Mouse (Mus musculus): Measurements from ENCODE around the gene Rpusd3. TPM values are rescaled to one million over a fixed set of nuclear protein-coding genes. Genes with fewer than 3 reads are reported as not detected.

The Rpusd3 gene
- polyA plus RNA-seq, 1 experiment from 2014 or later: 23.6 TPM

DNA sequence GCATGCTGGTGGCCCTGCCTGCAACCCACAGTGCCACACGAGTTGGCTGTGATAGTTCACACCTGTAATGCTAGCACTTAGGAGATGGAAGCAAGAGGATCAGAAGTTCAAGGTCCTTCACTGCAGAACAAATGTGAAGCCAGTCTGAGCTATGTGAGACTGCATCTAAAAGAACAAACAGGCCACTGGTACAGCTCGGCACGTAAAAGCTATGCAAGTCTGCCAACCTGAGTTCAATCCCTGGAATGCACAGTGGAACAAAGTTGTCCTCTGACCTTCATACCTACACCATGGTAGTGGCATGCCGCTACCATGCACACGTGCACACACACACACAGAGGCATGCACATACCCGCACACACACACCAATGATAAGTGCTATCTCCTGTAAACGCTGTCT lies 5.0 kb upstream of the Rpusd3 start:
- Histone ChIP-seq H3K9ac (replicated peaks; ENCODE audit: low read depth, low read length) (no peak overlapping the region), H3K36me3 (ENCODE audit: control insufficient read depth, insufficient read depth, low read length) (no peaks in the 10 kb centered on the region), H3K9me3 (ENCODE audit: control insufficient read depth, low read length) (no peaks in the 10 kb centered on the region), H3K4me3 (ENCODE audit: low read depth, low read length) (no peak overlapping the region), H3K4me2 (ENCODE audit: low read depth, low read length) (no peak overlapping the region), H3K27ac (ENCODE audit: low read depth, low read length) (no peak overlapping the region), H3K4me1 (ENCODE audit: control insufficient read depth, insufficient read depth, low read length) (no peaks in the 10 kb centered on the region), H3K27me3 (ENCODE audit: control insufficient read depth, insufficient read depth, low read length) (no peaks in the 10 kb centered on the region)
- whole genome bisulfite sequencing: 90% methylated on average over 7 of the region's 7 CpGs
- ATAC-seq (ENCODE audit: low read depth): no peak

DNA sequence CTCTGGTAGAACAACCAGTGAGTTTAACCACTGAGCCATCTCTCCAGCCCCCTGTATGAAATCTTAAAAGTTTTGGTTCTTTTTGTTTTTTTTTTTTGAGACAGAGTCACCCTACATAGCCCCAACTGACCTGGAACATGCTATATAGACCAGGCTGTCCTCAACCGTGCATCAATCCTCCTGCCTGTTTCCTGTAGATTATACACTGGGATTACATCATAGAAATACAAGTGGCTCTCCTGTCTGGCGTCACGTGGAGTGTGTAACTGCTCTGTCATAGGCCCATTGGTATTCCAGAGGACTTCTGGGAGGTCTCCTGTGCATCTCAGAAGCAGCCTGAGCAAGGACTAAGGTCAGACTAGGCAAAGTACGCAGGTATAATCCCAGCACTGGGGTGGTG lies 3.9 kb upstream of the Rpusd3 start:
- no peak overlapping the region for H3K4me2 ChIP-seq (ENCODE audit: low read depth, low read length)
- no peaks in the 10 kb centered on the region for H3K36me3 ChIP-seq (ENCODE audit: control insufficient read depth, insufficient read depth, low read length)
- ATAC-seq (ENCODE audit: low read depth): no peak
- no peak overlapping the region for H3K27ac ChIP-seq (ENCODE audit: low read depth, low read length)
- no peaks in the 10 kb centered on the region for H3K9me3 ChIP-seq (ENCODE audit: control insufficient read depth, low read length)
- no peak overlapping the region for H3K4me3 ChIP-seq (ENCODE audit: low read depth, low read length)
- H3K9ac ChIP-seq (replicated peaks; ENCODE audit: low read depth, low read length): no peak overlapping the region
- WGBS: 85% methylated on average over 4 of the region's 4 CpGs
- peaks cover 7% of the 10 kb centered on the region for H3K4me1 ChIP-seq (ENCODE audit: control insufficient read depth, insufficient read depth, low read length)
- no peaks in the 10 kb centered on the region for H3K27me3 ChIP-seq (ENCODE audit: control insufficient read depth, insufficient read depth, low read length)

DNA sequence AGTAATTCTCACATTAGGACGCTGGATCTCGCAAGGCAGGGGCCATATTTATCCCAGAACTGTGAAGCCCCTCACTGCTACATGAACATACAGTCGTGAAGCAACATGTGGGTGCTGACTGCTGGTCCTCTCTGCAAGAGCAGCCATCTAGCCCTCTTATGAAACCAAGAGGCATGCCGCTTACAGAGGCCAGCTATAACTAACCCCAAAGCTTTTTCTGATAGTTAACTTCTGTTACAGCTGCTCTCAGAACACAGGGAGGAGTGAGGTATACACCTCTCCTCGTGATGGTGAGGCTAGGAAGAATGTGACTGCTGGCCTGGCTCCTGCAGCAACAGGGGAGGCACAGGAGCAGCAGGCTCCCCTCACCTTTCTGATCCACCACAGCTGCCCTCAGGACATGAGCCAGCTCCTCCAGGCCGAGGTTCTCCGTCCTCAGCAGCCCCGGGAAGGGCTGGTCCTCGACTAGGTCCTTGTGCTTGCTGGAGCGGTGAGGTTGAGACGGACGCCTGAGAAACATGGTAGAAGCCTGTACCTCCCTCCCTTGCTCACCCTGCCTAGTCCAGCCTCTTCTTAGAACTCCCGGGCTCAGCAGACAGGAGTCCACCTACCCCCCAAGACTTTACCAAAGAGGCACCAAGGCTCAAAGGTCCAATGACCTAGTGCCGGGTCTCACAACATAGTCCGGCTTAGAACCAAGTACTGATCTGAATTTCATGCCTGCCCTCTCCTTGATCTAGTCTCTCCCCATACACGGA lies 520 bp downstream of the Rpusd3 start:
- Histone ChIP-seq H3K9me3 (ENCODE audit: control insufficient read depth, low read length) (no peaks in the 10 kb centered on the region), H3K9ac (replicated peaks; ENCODE audit: low read depth, low read length) (peak overlapping the region; percentile 58), H3K27me3 (ENCODE audit: control insufficient read depth, insufficient read depth, low read length) (no peaks in the 10 kb centered on the region), H3K4me3 (ENCODE audit: low read depth, low read length) (peak overlapping the region; percentile 54), H3K4me1 (ENCODE audit: control insufficient read depth, insufficient read depth, low read length) (peaks cover 11% of the 10 kb centered on the region), H3K4me2 (ENCODE audit: low read depth, low read length) (peak overlapping the region; percentile 95), H3K27ac (ENCODE audit: low read depth, low read length) (no peak overlapping the region; the same call in 1 of the 2 replicates), H3K36me3 (ENCODE audit: control insufficient read depth, insufficient read depth, low read length) (peaks cover 4% of the 10 kb centered on the region; the same call in 1 of the 2 replicates)
- ATAC-seq (ENCODE audit: low read depth): peak; percentile 66
- 15% methylated on average over 16 of the region's 16 CpGs for WGBS

DNA sequence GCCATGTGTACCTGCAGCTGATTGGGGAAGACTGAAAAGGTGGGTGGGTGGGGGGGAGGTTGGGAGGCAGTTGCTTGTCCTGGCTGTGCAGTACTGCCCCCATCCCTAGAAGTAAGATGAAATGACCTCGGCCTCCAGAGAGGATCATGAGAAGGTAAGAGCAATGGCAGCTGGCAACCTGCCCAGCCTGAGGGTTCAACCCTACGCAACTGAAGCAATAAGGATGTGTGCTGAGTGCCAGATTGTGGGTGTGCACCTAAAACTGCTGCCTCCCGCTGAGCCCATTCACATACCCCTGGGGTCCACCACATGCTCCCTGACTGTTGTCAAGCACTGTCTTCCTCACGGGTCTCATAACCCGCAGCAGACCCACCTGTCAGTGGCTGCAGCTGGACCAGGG lies 2.7 kb downstream of the Rpusd3 start:
- Histone ChIP-seq H3K9ac (replicated peaks; ENCODE audit: low read depth, low read length) (no peak overlapping the region), H3K4me2 (ENCODE audit: low read depth, low read length) (no peak overlapping the region), H3K27ac (ENCODE audit: low read depth, low read length) (no peak overlapping the region), H3K4me3 (ENCODE audit: low read depth, low read length) (no peak overlapping the region), H3K27me3 (ENCODE audit: control insufficient read depth, insufficient read depth, low read length) (no peaks in the 10 kb centered on the region), H3K9me3 (ENCODE audit: control insufficient read depth, low read length) (no peaks in the 10 kb centered on the region), H3K4me1 (ENCODE audit: control insufficient read depth, insufficient read depth, low read length) (peaks cover 11% of the 10 kb centered on the region), H3K36me3 (ENCODE audit: control insufficient read depth, insufficient read depth, low read length) (peaks cover 4% of the 10 kb centered on the region; the same call in 1 of the 2 replicates)
- 73% methylated on average over 5 of the region's 5 CpGs for WGBS
- ATAC-seq (ENCODE audit: low read depth): no peak

DNA sequence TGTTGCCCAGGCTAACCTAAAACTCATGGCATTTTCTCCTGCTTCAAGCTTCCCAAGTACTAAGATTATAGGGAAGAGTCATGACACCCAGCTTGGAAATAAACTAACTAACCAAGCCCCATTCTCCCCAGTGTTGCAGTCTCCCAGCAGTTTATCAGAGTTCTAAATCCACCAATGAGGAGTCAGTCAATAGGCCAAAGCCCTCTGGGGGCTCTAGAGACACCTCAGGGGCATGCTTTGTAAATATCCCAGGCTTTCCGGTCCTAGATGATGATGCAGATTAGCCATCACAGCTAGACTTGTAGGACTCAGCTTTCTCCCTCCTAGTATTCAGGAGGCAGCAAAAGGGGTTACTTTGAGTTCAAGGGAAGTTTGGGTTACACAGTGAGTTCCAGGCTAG lies 9.1 kb downstream of the Rpusd3 start:
- no peaks in the 10 kb centered on the region for H3K4me1 ChIP-seq (ENCODE audit: control insufficient read depth, insufficient read depth, low read length)
- H3K36me3 ChIP-seq (ENCODE audit: control insufficient read depth, insufficient read depth, low read length): peaks cover 3% of the 10 kb centered on the region; the same call in 1 of the 2 replicates
- no peak for ATAC-seq (ENCODE audit: low read depth)
- WGBS: 69% methylated on average over 1 of the region's 1 CpGs
- no peaks in the 10 kb centered on the region for H3K9me3 ChIP-seq (ENCODE audit: control insufficient read depth, low read length)
- no peaks in the 10 kb centered on the region for H3K27me3 ChIP-seq (ENCODE audit: control insufficient read depth, insufficient read depth, low read length)
- H3K4me2 ChIP-seq (ENCODE audit: low read depth, low read length): no peak overlapping the region
- no peak overlapping the region for H3K4me3 ChIP-seq (ENCODE audit: low read depth, low read length)
- H3K27ac ChIP-seq (ENCODE audit: low read depth, low read length): no peak overlapping the region
- no peak overlapping the region for H3K9ac ChIP-seq (replicated peaks; ENCODE audit: low read depth, low read length)

DNA sequence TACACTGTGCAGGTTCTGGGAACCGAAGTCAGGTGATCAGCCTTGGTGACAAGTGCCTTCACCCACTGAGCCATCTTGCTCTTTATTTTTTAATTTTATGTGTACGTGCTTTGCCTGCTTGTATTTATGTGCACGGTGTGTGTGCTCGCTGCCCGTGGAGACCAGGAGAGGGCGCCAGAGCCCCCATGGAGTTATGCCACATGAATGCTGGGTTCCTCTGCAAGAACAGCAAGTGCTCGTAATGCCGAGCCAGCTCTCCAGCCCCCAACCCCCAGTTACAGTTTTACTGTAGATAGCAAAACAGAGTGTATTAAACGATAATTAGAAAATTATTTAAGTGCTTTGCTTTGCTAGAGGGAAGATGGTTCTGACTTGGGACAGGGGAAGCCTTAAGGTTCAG lies 12.5 kb downstream of the Rpusd3 start:
- Histone ChIP-seq H3K4me2 (ENCODE audit: low read depth, low read length) (no peak overlapping the region), H3K9ac (replicated peaks; ENCODE audit: low read depth, low read length) (no peak overlapping the region), H3K27me3 (ENCODE audit: control insufficient read depth, insufficient read depth, low read length) (no peaks in the 10 kb centered on the region), H3K27ac (ENCODE audit: low read depth, low read length) (no peak overlapping the region), H3K4me1 (ENCODE audit: control insufficient read depth, insufficient read depth, low read length) (no peaks in the 10 kb centered on the region), H3K9me3 (ENCODE audit: control insufficient read depth, low read length) (no peaks in the 10 kb centered on the region), H3K4me3 (ENCODE audit: low read depth, low read length) (no peak overlapping the region), H3K36me3 (ENCODE audit: control insufficient read depth, insufficient read depth, low read length) (0 out of 2 replicates have a peak, but pooled peaks cover 3% of the 10 kb centered on the region)
- WGBS: 82% methylated on average over 9 of the region's 9 CpGs
- no peak for ATAC-seq (ENCODE audit: low read depth)

DNA sequence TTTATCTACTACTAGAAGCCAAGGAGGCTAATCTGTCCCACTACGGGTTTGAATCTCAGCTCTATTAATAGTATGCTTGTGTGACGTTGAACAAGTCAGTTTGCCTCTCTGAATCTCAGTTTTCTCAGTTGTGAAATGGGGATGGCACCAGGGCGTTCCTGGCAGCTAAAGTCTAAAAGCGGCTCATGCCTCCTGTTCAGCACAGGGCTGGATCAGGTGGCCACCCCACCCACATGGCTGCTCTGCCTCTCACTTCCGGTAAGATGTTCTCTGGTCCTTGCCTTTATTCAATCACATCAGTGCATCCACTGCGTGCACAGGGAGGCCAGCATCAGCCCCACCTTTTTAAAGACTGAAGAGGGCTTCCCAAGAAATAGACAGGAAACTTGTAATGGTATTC lies 13.7 kb downstream of the Rpusd3 start:
- Histone ChIP-seq H3K9ac (replicated peaks; ENCODE audit: low read depth, low read length) (no peak overlapping the region), H3K4me3 (ENCODE audit: low read depth, low read length) (no peak overlapping the region), H3K9me3 (ENCODE audit: control insufficient read depth, low read length) (no peaks in the 10 kb centered on the region), H3K27ac (ENCODE audit: low read depth, low read length) (no peak overlapping the region), H3K36me3 (ENCODE audit: control insufficient read depth, insufficient read depth, low read length) (0 out of 2 replicates have a peak, but pooled peaks cover 3% of the 10 kb centered on the region), H3K4me1 (ENCODE audit: control insufficient read depth, insufficient read depth, low read length) (no peaks in the 10 kb centered on the region), H3K27me3 (ENCODE audit: control insufficient read depth, insufficient read depth, low read length) (no peaks in the 10 kb centered on the region), H3K4me2 (ENCODE audit: low read depth, low read length) (no peak overlapping the region)
- 95% methylated on average over 6 of the region's 6 CpGs for WGBS
- ATAC-seq (ENCODE audit: low read depth): no peak

DNA sequence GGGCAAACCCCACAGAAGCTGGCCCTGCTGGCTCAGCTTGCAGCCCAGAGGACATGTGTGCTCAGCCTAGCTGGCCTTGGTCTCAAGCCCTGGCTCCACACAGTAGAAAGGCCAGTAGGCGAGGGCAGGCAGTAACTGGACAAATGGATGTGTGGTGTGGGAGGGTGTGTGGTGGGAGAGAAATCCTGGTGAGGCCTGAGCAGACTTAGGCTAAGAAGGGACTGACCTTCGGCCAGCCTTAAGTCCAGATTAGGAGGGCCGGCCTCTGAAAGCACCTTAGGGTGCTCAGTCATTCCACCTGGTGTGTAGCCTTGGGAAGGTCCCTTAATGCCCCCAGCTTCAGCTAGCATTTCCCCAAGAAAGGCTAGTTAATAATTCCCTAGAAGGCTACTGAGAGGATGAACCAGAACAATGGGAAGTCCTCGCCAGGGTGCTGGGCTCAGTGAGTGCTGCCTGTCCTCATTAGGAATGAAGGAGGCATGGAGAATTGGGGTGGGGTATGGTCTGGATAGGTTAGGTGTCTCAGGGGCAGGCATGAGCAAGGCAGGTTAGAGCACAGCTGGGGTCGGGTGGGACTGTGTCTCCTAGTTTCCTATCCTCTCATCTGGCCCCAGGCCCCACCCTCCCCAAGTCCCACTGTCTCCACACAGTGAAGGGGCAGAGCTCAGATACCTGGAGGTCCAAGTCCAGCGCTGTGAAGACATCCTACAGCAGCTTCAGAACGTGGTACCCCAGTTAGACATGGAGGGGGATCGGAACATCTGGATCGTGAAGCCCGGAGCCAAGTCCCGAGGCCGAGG lies 14.3 kb downstream of the Rpusd3 start:
- 75% methylated on average over 12 of the region's 12 CpGs for WGBS
- no peak overlapping the region for H3K4me2 ChIP-seq (ENCODE audit: low read depth, low read length)
- H3K36me3 ChIP-seq (ENCODE audit: control insufficient read depth, insufficient read depth, low read length): 0 out of 2 replicates have a peak, but pooled peaks cover 3% of the 10 kb centered on the region

DNA sequence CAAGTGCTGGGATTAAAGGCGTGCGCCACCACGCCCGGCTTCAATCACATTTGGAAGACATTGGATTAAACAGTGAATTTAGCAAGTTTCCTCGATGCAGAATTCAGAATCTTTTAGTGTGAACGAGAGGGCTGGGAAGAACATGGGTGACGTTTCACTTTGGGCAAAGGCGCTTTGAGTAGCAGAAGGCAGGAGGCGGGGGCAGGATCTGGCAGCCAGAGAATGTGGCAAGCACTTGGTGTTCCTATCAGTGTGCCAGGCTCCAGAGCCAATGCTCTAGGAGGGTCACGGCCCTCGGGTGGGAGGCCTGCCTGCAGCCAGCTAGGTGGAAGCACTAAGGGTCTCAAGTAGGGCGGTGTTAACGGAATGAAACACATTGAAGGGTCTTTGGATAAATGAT lies 17.0 kb downstream of the Rpusd3 start:
- no peak overlapping the region for H3K27ac ChIP-seq (ENCODE audit: low read depth, low read length)
- no peak for ATAC-seq (ENCODE audit: low read depth)
- 0 out of 2 replicates have a peak, but pooled peaks cover 4% of the 10 kb centered on the region for H3K36me3 ChIP-seq (ENCODE audit: control insufficient read depth, insufficient read depth, low read length)
- WGBS: 95% methylated on average over 13 of the region's 13 CpGs
- H3K9me3 ChIP-seq (ENCODE audit: control insufficient read depth, low read length): no peaks in the 10 kb centered on the region
- H3K4me2 ChIP-seq (ENCODE audit: low read depth, low read length): no peak overlapping the region
- H3K4me3 ChIP-seq (ENCODE audit: low read depth, low read length): no peak overlapping the region
- no peaks in the 10 kb centered on the region for H3K27me3 ChIP-seq (ENCODE audit: control insufficient read depth, insufficient read depth, low read length)
- no peak overlapping the region for H3K9ac ChIP-seq (replicated peaks; ENCODE audit: low read depth, low read length)
- no peaks in the 10 kb centered on the region for H3K4me1 ChIP-seq (ENCODE audit: control insufficient read depth, insufficient read depth, low read length)

More for the DNA sequence above, 14.3 kb downstream of the Rpusd3 start:
- ATAC-seq (ENCODE audit: low read depth): no peak
- Histone ChIP-seq H3K9ac (replicated peaks; ENCODE audit: low read depth, low read length) (no peak overlapping the region), H3K27ac (ENCODE audit: low read depth, low read length) (no peak overlapping the region), H3K4me1 (ENCODE audit: control insufficient read depth, insufficient read depth, low read length) (no peaks in the 10 kb centered on the region), H3K4me3 (ENCODE audit: low read depth, low read length) (no peak overlapping the region), H3K9me3 (ENCODE audit: control insufficient read depth, low read length) (no peaks in the 10 kb centered on the region), H3K27me3 (ENCODE audit: control insufficient read depth, insufficient read depth, low read length) (no peaks in the 10 kb centered on the region)

All from neural tube, embryonic 14.5 days (tissue).